Mouse (Mus musculus) ES-Bruce4 (cell line): ENCODE results near the gene Gata1. TPM values are rescaled to one million over a fixed set of nuclear protein-coding genes. Genes with fewer than 3 reads are reported as not detected.

ENCODE experiments used
- H3K27ac ChIP-seq: 2 replicates; pipeline ENCODE4 v1.5.1; 2012; ENCODE audit warnings: low read length, inconsistent platforms; ENCODE audit not compliant: insufficient read depth
- H3K27me3 ChIP-seq: 2 replicates; pipeline ENCODE4 v1.6.1; 2012; ENCODE audit warnings: mild to moderate bottlenecking, low read length, inconsistent platforms; ENCODE audit not compliant: control insufficient read depth, poor library complexity, insufficient read depth, severe bottlenecking
- H3K36me3 ChIP-seq: 2 replicates; pipeline ENCODE4 v1.6.1; 2012; ENCODE audit warnings: inconsistent platforms, mild to moderate bottlenecking, low read length, moderate library complexity; ENCODE audit not compliant: control insufficient read depth, poor library complexity, insufficient read depth, severe bottlenecking
- H3K4me1 ChIP-seq: one replicate; pipeline ENCODE4 v1.8.1; 2011; ENCODE audit warnings: low read length; ENCODE audit not compliant: control insufficient read depth, insufficient read depth
- H3K4me3 ChIP-seq: 2 replicates; pipeline ENCODE4 v1.5.1; 2011; ENCODE audit warnings: low read depth, mild to moderate bottlenecking, low read length
- H3K9ac ChIP-seq: 2 replicates; pipeline ENCODE4 v1.6.1; 2012; ENCODE audit warnings: low read depth, mild to moderate bottlenecking, inconsistent platforms; ENCODE audit not compliant: poor library complexity, severe bottlenecking
- H3K9me3 ChIP-seq: replicated peaks from 2 replicates; pipeline ENCODE4 v1.6.1; 2012; ENCODE audit warnings: mild to moderate bottlenecking, low read length, inconsistent platforms; ENCODE audit not compliant: control insufficient read depth, poor library complexity, insufficient read depth, severe bottlenecking
- CTCF ChIP-seq: IDR thresholded peaks from one replicate; pipeline ENCODE4 v1.8.1; 2011; ENCODE audit warnings: low read depth, low read length
- EP300 ChIP-seq: IDR thresholded peaks from 2 replicates; pipeline ENCODE4 v1.6.1; 2011; ENCODE audit warnings: low read depth, low read length; ENCODE audit not compliant: insufficient read depth
- POLR2A ChIP-seq: IDR thresholded peaks from one replicate; pipeline ENCODE4 v1.8.1; 2011; ENCODE audit warnings: low read length; ENCODE audit not compliant: insufficient read depth
- polyA plus RNA-seq: library from polyadenylated mRNA; stranded (reverse); fragments of >200 nt; gene quantifications from 2 replicates; pipeline ENCODE4 v1.2.4, GENCODE M21; 2011; ENCODE audit warnings: low read depth; ENCODE audit not compliant: missing spikeins, insufficient read depth, insufficient read length

Gene Gata1
- polyA plus RNA-seq, 1 experiment: 1.3 TPM

DNA sequence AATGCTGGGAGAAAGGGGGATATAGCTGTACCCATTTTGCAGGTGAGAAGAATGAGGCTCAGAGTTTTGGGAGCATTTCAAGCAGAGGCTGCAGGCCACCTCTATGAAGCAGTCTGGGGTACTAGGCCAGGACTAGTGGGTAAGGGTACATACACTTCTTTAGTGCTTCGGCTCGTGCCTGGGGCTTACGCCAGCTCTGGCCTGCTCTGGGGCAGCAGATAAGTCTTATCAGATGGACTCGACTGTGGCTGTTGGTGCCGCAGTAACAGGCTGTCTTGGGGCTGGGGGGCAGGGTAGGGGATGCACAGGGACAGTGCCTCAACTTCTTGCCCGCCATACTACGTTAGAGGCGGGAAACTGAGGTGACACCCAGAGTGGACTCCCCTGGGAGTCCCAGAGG lies 9.6 kb downstream of the Gata1 start:
- H3K27me3 ChIP-seq: no peaks in the 10 kb centered on the region
- H3K36me3 ChIP-seq: no peaks in the 10 kb centered on the region
- TF ChIP-seq POLR2A: no peak
- no peak for TF ChIP-seq CTCF
- TF ChIP-seq EP300: no peak
- no peaks in the 10 kb centered on the region for H3K9me3 ChIP-seq
- no peak overlapping the region for H3K9ac ChIP-seq
- no peak overlapping the region for H3K27ac ChIP-seq
- no peaks in the 10 kb centered on the region for H3K4me1 ChIP-seq
- no peak overlapping the region for H3K4me3 ChIP-seq

DNA sequence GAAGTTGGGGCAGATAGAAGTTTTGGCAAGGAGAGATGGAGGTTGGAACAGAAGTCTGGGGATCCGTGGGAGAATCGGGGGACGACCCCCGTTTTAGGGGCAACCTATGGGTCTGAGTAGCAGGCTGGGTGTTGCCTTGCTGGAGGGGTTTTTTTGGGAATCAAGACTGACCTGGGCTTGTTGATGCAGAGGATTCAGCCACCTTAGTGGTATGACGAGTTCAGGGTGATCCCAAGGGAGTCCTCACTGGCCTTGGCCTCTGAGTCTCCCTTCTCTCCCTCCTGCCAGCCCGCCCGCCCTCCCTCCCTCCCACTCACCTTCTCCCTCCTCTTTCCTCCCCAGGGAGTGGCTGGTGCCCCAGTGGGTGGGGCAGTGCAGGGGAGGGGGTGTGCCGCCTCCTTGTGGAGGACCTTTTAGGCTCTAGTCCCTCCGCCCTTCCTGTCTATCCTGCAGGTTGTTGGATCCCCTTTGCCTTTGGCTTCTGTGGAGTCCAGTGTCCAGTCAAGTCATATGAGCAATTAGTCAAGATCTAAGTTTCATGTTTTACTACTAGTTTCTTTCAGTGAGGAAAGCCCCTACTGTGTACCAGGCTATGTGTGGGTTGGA lies 10.2 kb downstream of the Gata1 start:
- Histone ChIP-seq H3K9me3 (no peaks in the 10 kb centered on the region), H3K9ac (no peak overlapping the region), H3K4me3 (no peak overlapping the region), H3K27me3 (no peaks in the 10 kb centered on the region), H3K27ac (no peak overlapping the region), H3K36me3 (no peaks in the 10 kb centered on the region), H3K4me1 (no peaks in the 10 kb centered on the region)
- no peak for TF ChIP-seq POLR2A

DNA sequence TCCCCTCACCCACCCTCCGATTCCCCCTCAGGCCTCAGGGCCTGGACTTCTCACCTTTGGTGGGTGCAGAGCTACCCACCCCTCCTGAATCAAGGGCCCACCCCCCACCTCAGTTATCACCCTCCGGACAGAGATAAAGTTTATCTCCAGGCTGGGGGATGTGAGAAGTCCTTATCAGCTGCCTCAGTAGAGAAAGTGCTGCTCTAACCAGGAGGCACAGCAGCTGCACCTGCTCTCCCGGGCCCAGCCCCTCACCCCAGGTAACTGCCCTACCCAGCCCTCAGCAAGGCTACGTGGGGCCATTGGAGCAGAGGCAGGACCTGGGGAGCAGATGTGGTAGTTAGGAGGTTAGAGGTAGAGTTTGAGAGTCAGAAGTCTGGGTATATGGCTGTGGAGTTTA lies 11.7 kb downstream of the Gata1 start:
- H3K36me3 ChIP-seq: no peaks in the 10 kb centered on the region
- no peak for TF ChIP-seq CTCF
- TF ChIP-seq POLR2A: no peak
- TF ChIP-seq EP300: no peak

DNA sequence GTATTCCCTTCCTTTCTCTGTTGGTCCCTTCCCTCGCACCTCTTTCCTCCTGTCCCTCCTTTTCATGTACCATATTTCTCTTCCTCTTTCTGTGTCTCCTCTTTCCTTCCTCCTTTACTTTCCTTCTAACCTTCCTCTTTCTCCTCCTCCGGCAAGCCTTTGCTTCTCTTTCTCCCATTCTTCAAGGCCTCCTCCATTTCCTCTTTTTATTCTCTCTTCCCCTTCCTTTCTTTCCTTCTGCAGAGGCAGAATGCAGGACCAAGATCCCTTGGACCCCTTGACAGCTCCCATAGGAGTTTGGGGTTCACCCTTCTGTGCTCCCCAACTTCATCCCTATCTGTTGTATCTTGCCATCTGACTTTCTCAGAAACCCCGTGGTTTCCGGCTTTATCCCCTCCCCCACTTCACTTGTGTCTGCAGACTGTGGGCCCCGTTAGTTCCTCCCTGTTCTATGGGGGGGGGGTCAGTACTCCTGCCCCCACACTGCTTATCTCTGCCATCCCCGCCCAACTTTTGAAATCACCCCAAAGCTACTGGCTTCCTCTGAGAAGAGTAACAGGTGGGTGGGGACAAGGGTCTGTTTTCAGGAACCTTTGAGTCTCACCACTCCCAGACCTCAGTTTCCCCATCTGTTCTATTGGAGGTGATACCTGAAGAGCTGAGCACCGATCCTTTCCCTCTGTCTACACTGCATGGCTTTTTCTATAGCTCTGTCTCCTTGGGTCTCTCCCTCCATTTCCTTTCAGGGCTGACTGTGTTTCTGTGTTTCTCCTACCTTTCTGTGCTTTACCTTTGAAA lies 13.8 kb downstream of the Gata1 start:
- no peaks in the 10 kb centered on the region for H3K9me3 ChIP-seq
- TF ChIP-seq CTCF (no peak), POLR2A (no peak), EP300 (no peak)
- no peak overlapping the region for H3K4me3 ChIP-seq
- no peak overlapping the region for H3K27ac ChIP-seq
- no peaks in the 10 kb centered on the region for H3K27me3 ChIP-seq
- H3K4me1 ChIP-seq: no peaks in the 10 kb centered on the region
- H3K36me3 ChIP-seq: no peaks in the 10 kb centered on the region
- no peak overlapping the region for H3K9ac ChIP-seq

More for the DNA sequence above, 11.7 kb downstream of the Gata1 start:
- Histone ChIP-seq H3K9ac (no peak overlapping the region), H3K4me3 (no peak overlapping the region), H3K9me3 (no peaks in the 10 kb centered on the region), H3K4me1 (no peaks in the 10 kb centered on the region), H3K27me3 (no peaks in the 10 kb centered on the region), H3K27ac (no peak overlapping the region)

DNA sequence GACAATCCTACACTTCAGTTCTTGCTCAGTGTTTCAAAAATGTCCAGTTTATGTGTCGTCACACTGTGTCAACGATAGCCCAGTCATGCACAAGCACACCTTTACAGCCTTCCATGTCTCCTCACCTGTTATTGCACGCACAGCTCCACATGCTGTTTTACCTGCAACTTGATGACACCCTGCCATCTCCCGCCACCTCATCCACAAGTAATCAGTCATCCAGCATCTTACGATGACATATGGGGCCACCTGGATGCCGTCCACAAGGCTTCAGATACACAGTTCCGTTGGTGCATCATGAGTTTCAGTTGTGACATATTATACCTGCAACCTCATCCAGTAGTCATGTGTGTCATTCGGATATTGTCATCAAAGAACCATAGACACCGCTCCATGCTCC lies 19.0 kb downstream of the Gata1 start:
- Histone ChIP-seq H3K4me1 (no peaks in the 10 kb centered on the region), H3K4me3 (no peak overlapping the region), H3K27me3 (no peaks in the 10 kb centered on the region), H3K9me3 (no peaks in the 10 kb centered on the region), H3K27ac (no peak overlapping the region), H3K36me3 (no peaks in the 10 kb centered on the region), H3K9ac (no peak overlapping the region)
- TF ChIP-seq EP300 (no peak), POLR2A (no peak), CTCF (no peak)

DNA sequence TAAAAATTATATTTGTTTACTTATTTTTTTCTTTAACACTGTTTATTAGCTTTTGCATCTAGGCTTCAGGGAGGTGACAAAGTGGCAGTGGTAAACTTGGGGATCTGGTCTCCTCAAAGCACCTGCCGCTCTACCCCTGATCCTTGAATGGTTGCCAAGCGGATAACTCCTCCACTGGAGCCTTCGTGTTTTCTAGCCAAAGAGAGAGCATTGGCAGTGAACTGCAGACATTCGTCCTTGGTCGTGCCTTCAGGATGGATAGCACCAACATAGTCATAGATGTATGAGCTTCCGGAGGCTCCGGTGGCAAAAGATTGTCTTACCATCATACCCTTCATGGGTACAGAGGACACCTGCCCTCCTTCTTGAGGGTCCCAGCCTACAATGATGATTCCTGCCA lies 27.8 kb downstream of the Gata1 start:
- Histone ChIP-seq H3K9me3 (no peaks in the 10 kb centered on the region), H3K27ac (no peak overlapping the region), H3K36me3 (peaks cover 5% of the 10 kb centered on the region; the same call in 1 of the 2 replicates), H3K4me1 (no peaks in the 10 kb centered on the region), H3K9ac (no peak overlapping the region), H3K4me3 (no peak overlapping the region), H3K27me3 (no peaks in the 10 kb centered on the region)
- TF ChIP-seq POLR2A: no peak
- TF ChIP-seq EP300: no peak
- TF ChIP-seq CTCF: no peak
